Mouse (Mus musculus) adrenal gland, adult (tissue): ENCODE measurements around the gene Olfr437.
"Not testable (repeated sequence)": the region's sequence is repeated elsewhere in the genome, so short reads cannot be mapped to it uniquely, and the experiment has no call there.

Experiments used
- DNase-seq, 2 experiments: peaks; one replicate each; pipeline ENCODE4 v3.0.0; 2022 to 2023; ENCODE audit warnings: low spot score in 1 of 2; ENCODE audit not compliant: inconsistent age in 2 of 2

Gene Olfr437

DNA sequence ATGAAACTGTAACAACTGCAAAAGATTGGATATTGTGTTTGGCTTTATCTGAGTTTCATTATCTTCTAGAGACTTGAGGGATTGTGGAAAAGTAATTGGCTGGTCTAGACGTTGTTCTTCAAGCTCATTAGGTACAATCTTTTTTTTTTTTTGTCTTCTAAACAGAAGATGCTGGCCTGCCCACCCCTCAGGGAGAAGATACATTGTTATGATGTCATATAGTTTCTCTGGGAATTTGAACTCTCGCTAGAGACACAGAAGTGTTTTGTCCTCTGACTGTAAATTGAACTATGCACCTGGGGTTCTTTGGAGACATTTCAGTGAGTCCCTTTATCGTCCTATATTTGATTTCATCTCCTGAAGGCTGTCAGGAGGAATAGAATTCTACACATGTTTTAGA, at the start of gene Olfr437:
Olfr437 (plus strand) TSS at position 301 of the 400 bp plus-strand sequence.
- no peak for DNase-seq

DNA sequence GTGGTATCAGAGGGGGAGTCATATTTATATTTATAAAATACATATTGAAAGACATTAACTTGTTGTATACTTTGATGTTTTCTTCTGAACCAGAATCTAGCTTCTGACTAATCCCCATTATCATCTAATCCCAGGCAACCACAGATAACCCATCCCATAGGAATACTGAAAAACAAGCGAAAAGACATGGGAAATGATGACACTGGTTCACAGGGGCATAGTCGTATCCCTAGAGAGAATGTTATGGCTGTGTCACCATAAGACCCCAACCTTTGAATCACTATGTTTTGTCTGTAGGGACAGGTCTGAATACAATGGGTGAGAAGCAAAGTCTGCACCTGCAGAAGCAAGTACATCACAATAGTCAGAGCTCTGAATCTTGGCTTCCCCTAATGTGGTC, 16.8 kb upstream of the Olfr437 start, which contains the start of gene Olfr237-ps1:
Olfr237-ps1 (plus strand) TSS at position 301 of the 400 bp plus-strand sequence.
- DNase-seq, result not testable (repeated sequence)

DNA sequence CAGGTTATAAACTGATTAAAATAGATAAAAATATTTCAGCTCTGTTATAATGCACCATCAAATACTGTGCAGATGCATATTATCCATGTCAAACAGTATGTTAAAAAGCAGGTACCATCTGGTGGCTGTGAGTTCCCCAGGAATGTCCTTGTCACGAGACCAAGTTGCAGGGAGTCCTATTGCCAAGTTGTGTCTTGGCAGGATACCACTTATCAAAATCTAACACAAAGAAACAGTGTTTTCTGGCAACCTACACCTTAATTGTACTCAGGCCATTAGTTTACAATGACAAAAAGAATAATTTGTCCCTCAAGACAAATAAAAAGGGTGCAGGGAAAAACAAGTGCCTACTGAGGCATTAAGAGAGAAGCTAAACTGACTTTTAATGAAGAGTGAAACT, 3.6 kb upstream of the Olfr437 start:
- DNase-seq, result no peak

DNA sequence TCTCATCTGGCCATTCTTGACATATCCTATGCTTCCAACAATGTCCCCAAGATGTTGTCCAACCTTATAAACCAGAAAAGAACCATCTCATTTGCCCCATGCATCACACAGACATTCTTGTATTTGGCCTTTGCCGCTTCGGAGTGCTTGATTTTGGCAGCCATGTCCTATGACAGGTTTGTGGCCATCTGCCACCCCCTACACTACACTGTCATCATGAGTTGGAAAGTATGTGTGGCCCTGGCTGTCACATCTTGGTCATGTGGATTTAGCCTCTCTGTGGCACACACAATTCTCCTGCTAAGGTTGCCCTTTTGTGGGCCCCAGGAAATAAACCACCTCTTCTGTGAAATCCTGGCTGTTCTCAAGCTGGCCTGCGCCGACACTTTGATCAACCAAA, 4.2 kb downstream of the Olfr437 start:
- no peak for DNase-seq

DNA sequence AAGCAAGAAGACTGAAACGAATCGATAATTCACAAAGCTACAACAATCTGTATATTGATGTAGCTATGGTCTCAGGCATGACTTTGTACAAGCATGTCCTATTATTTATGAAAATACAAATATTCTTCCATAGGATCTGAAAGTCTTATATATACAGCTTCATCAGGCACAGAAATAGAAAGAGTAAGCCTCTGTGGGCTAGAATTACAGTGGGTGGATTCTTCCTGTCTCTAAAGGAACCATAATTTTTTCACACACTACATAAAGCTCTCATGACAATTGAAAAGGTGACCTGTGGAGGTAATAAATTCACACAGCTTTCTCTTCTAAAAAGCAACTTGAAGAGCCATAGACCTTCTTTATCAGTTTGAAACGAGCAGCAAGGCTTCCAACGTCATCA, 8.8 kb downstream of the Olfr437 start, which contains the start of gene Olfr13:
Olfr13 (plus strand) TSS at position 301 of the 400 bp plus-strand sequence.
- no peak for DNase-seq

DNA sequence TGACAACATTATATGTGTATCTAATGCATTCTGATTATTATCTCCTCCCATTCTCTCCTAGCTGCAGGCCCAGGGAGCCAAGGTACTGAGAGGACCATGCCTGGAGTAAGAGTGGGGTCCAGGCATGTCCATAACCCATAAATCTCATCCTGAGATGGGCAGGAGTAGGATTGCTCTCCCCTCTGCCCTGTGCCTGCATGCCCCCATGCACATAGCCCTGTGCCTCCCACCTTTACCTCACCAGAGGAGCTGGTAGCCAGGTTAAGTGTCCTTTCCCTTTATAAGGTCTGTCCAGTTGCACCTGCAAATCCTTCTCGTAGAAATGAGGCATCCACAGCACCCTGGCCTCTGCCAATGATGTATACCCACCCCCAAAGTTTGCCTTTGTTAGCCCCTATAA, 15.0 kb downstream of the Olfr437 start:
- DNase-seq, result no peak

DNA sequence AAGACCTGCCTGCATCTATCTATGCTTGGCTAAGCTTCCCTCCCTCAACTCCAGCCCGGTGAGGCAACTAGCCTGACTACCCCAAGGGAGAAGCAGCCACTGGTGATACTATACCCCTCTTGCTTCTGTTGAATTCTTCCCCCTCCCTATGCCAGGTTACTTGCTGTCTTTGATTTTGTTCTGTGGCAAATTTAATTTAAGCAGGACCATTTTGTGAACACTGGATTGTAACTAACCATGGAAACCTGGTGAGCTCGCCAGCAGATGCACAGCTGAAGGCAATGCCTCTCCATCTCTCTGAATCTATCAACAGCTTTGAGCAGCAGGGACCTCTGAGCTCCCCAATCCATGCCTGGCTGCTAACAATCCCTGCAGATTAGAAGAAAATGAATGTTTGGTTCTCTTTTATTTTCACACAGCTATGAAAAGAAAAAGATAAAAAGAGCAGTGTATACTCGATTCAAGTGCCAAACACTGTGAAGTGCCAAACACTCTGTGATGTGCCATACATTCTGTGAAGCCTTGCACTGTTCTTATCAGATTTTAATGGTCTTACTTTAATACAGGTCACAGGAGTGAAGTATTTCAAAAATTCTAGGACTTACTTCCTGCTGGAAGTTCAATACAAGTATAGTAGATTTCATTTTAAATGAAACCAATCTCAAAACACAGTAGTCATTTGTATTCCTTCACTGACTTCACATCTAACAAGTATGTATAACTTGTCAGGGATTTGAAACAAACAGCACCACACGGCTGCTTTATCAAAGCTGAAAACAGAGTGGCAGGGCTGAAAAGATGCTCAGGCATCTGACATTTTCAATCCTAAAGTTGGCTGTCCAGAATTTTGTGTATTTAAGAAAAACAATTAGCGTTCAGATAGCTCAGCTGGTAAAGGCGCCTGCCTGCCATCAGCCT, 15.8 kb downstream of the Olfr437 start:
- DNase-seq, result no peak

DNA sequence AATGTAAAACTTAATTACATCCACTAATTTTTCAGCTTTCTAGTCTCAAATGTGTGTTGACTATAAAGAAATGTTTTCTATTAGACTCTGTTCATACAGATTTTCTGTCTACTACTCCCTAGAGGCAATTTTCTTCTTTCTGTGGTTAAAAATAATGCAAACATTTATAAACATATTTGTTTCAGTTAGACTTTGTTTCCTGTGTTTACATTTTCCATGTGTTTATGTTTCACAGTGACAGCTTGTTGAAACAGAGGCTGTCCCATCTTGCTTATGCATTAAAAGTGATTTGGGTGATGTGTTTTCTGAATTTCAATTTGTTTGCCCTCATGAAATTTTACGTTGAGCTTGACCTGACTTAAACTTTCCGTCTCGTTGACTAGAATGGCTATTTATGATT, 27.9 kb downstream of the Olfr437 start:
- DNase-seq, result no peak

DNA sequence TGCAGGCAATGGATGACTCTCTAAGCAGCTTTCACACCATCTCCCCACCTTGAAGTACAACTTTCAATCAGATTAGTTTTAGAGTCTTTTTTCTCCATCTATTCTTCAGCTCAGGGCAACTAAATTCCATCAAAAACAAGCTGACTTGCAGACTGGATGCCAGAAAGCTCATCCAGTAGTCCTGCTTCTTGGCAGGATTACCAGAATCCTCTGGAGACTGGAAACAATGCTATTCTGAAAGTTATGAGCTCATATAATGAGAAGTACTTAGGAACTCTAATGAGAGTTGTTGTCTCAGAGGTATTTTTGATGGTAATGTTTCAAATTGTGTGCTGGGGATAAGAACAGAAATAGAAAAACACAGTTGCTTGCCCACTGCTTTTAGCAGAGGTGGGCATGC, 33.7 kb downstream of the Olfr437 start, which contains the start of gene Olfr435:
Olfr435 (plus strand) TSS at position 366 of the 400 bp plus-strand sequence.
- DNase-seq, result no peak

DNA sequence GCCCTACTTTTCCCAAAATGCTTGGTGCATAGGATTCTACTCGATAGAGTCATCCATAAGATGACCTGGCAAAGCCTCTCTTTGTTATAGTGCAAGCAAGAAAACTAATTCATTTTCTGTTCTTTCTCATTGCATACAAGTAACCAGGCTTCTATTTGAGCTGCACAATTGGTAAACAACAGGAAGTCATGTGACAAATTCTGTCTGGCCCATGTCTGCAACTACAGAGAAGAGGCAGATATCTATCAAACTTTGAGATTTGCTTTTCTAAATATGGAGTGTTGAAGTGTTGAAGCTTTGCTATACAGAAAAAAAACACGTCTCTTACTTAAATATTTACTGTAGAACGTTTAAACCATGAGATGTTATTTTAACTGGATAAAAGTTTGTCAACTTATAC, 35.0 kb downstream of the Olfr437 start:
- no peak for DNase-seq

DNA sequence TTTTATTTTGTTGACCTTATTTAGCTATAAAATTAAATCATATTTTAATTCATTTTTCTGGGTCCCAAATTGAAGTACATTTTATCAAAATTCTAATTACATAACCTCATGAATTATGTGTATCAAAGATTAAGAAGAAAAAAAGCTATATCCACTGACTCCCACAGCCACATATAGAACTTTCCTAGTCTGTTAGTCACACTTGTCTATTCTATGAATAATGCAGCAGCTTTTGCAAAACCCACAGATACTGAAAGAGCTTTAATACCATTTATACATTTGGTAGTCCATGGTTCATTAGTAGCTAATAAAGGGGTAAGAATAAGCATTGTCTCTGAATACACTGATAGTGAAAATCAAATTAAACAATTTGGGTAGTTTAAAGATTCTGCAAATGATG, 39.7 kb downstream of the Olfr437 start:
- no peak for DNase-seq

DNA sequence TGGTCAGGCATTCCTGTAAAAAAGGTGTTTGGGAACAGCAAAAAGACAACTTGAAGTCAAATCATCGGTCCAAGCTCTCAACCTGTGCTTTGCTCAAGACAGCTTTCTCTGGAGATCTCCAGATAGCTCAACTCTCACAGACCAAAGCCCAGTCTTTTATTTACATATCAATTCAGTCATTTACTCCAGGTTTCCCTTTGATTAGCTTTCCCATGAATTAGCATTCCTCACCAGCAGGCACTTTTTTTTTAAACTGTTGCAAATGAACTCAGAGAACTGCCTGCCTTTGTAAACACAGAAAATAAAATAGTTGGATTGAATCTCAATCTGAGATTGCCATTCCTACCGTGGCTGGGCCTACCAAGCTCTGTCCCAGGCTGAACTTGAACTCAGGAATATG, 42.3 kb downstream of the Olfr437 start:
- DNase-seq, result no peak

DNA sequence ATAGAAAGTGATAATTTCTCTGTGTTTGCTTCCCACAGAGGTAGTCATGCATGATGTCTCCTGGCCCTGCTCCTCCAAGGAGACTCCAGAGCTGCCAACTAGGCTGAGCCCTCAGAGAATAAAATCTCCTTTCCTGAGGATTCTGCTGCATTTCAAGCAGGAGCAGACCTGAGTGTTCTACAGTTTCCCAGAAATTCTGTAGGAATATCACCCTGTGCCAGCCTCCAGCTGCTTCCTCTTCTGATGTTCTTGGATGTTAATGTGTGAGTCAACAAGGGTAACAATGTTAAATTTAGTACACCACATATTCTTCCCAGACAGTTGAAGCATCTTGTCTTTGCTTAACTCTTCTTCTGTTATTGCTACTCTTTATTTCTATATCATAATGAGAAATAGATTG, 49.8 kb downstream of the Olfr437 start, which contains the start of gene Olfr434:
Olfr434 (plus strand) TSS at position 149 of the 400 bp plus-strand sequence.
- DNase-seq, result not testable (repeated sequence)
